Mouse (Mus musculus) thymus, adult 2 months (tissue): ENCODE data around the gene Zfp316.

Source experiments
- CTCF ChIP-seq: fragments of 200-500 bp; IDR thresholded peaks from 2 replicates; pipeline ENCODE4 v1.5.1; 2012; ENCODE audit warnings: mild to moderate bottlenecking, control low read depth, low read length, moderate library complexity, borderline replicate concordance; ENCODE audit not compliant: control insufficient read depth, poor library complexity, insufficient read depth; ENCODE audit errors: extremely low read depth
- POLR2A ChIP-seq: fragments of 200-500 bp; IDR thresholded peaks from 2 replicates; pipeline ENCODE4 v1.6.1; 2012; ENCODE audit warnings: mild to moderate bottlenecking, low read length, control low read depth, moderate library complexity; ENCODE audit not compliant: control insufficient read depth, poor library complexity, insufficient read depth; ENCODE audit errors: extremely low read depth

- no peak for TF ChIP-seq POLR2A
- no peak for TF ChIP-seq CTCF
Measured at GRCm38 (mm10) chr5:143213832-143214231, 56.0 kb downstream of the Zfp316 start.
